ENCODE assay signal across 9 mouse cellular contexts in genomic region chrX:139416701-139417100, GRCm38 (mm10).
DNase-seq lines count a peak whose midpoint lies in the region; ATAC-seq and TF ChIP-seq lines count a peak whose summit lies in the region.
"Had no signal": no experiment of that assay in that cellular context is flagged by ENCODE, and none has a peak within 500 bp of the region (broad histone marks: within the 10 kb centered on the region; RNA-seq: fewer than 3 reads in every experiment).

No protein-coding gene starts in this region.

- 0 out of 2 replicates have a peak, but pooled peaks have one; percentile 10 for TF ChIP-seq CTCF in cerebellum, adult 2 months (IDR thresholded peaks at IDR 0.05; ENCODE audit: borderline replicate concordance, insufficient read depth, low read depth, low read length)
- TF ChIP-seq CTCF in left cerebral cortex, adult 2 months (IDR thresholded peaks at IDR 0.05) = peak; percentile 67

- H3K9ac ChIP-seq in hindbrain, embryonic 11.5 days (ENCODE audit: low read depth, low read length) = no peak overlapping the region
- no peak overlapping the region for H3K9ac ChIP-seq in hindbrain, embryonic 13.5 days
- H3K9ac ChIP-seq: limb, embryonic 13.5 days had no signal

- no peaks in the 10 kb centered on the region for H3K27me3 ChIP-seq in hindbrain, embryonic 11.5 days (ENCODE audit: control insufficient read depth, insufficient read depth, low read length)
- no peaks in the 10 kb centered on the region for H3K27me3 ChIP-seq in hindbrain, embryonic 13.5 days
- H3K27me3 ChIP-seq in cerebellum, adult 2 months (ENCODE audit: control insufficient read depth, insufficient read depth, low read length) = no peaks in the 10 kb centered on the region

- 79% methylated on average over 6 of the region's 6 CpGs for WGBS in hindbrain, embryonic 11.5 days
- WGBS in hindbrain, embryonic 13.5 days = 70% methylated on average over 6 of the region's 6 CpGs
- WGBS in cerebellum, adult 2 months = 52% methylated on average over 6 of the region's 6 CpGs

- no peaks in the 10 kb centered on the region for H3K4me1 ChIP-seq in hindbrain, embryonic 11.5 days (replicated peaks; ENCODE audit: control insufficient read depth, insufficient read depth, low read length)
- H3K4me1 ChIP-seq in hindbrain, embryonic 13.5 days (replicated peaks) = no peaks in the 10 kb centered on the region
- no peaks in the 10 kb centered on the region for H3K4me1 ChIP-seq in cerebellum, adult 2 months (ENCODE audit: control insufficient read depth, insufficient read depth, low read length)
- H3K4me1 ChIP-seq: limb, embryonic 13.5 days had no signal

- ATAC-seq in hindbrain, embryonic 11.5 days (ENCODE audit: low FRiP score) = no peak
- ATAC-seq in hindbrain, embryonic 13.5 days (ENCODE audit: low FRiP score) = no peak

- no peak overlapping the region for H3K4me3 ChIP-seq in hindbrain, embryonic 11.5 days (ENCODE audit: low read depth, low read length)
- H3K4me3 ChIP-seq in hindbrain, embryonic 13.5 days = no peak overlapping the region
- H3K4me3 ChIP-seq in cerebellum, adult 2 months (replicated peaks; ENCODE audit: insufficient read depth, low read depth, low read length) = no peak overlapping the region
- no peak overlapping the region for H3K4me3 ChIP-seq in left cerebral cortex, adult 2 months
- H3K4me3 ChIP-seq: limb, embryonic 13.5 days had no signal

- no peak for TF ChIP-seq POLR2A in cerebellum, adult 2 months (IDR thresholded peaks at IDR 0.05; ENCODE audit: borderline replicate concordance, insufficient read depth, low read length)

- no peaks in the 10 kb centered on the region for H3K9me3 ChIP-seq in hindbrain, embryonic 11.5 days (ENCODE audit: control insufficient read depth, low read length)
- H3K9me3 ChIP-seq in hindbrain, embryonic 13.5 days = no peaks in the 10 kb centered on the region
- H3K9me3 ChIP-seq: limb, embryonic 13.5 days had no signal

- H3K4me2 ChIP-seq in hindbrain, embryonic 11.5 days (replicated peaks; ENCODE audit: low read depth, low read length) = no peak overlapping the region
- H3K4me2 ChIP-seq in hindbrain, embryonic 13.5 days = no peak overlapping the region
- H3K4me2 ChIP-seq: limb, embryonic 13.5 days had no signal

- H3K36me3 ChIP-seq in hindbrain, embryonic 11.5 days (ENCODE audit: control insufficient read depth, insufficient read depth, low read length) = no peaks in the 10 kb centered on the region
- no peaks in the 10 kb centered on the region for H3K36me3 ChIP-seq in hindbrain, embryonic 13.5 days
- H3K36me3 ChIP-seq: limb, embryonic 13.5 days had no signal

- no peak overlapping the region for H3K27ac ChIP-seq in hindbrain, embryonic 11.5 days (ENCODE audit: low read depth, low read length)
- H3K27ac ChIP-seq in hindbrain, embryonic 13.5 days = no peak overlapping the region
- no peak overlapping the region for H3K27ac ChIP-seq in cerebellum, adult 2 months (ENCODE audit: insufficient read depth, low read length)
- no peak overlapping the region for H3K27ac ChIP-seq in left cerebral cortex, adult 2 months
- H3K27ac ChIP-seq: limb, embryonic 13.5 days had no signal

- intact Hi-C loops in heart, postnatal 10 days (cut with DNase I) = loop anchor here (1.0 to 10.0 kb wide), 3 partner anchors 250 to 418 kb away; no protein-coding TSS in a partner anchor
- intact Hi-C loops in left cerebral cortex, adult 2 months (cut with DNase I) = loop anchor here (5.0 kb wide), 1 partner anchor 251 kb away; no protein-coding TSS in a partner anchor

- peak; percentile 60 for DNase-seq in hindbrain, embryonic 11.5 days (ENCODE audit: low spot score)
- DNase-seq in MEL-GATA-1-ER (ENCODE audit: extremely low read depth, low read depth) = peak; percentile 59
- DNase-seq in cerebellum, adult 2 months = peak; percentile 30 to 55
- DNase-seq in heart, postnatal 10 days = peak; percentile 52 to 72
- DNase-seq in left cerebral cortex, adult 2 months (ENCODE audit: extremely low spot score in 1 of 2, low spot score in 2 of 2) = peak; percentile 32 to 58
- peak; percentile 3 to 16 for DNase-seq in natural killer cell, adult 2 months (ENCODE audit: low spot score in 2 of 2)
- DNase-seq in thymus, postnatal 36 days = peak; percentile 12 to 25

Comparison
In these comparisons a context has a peak if more than half of its experiments do, and no peak if none do; other contexts are left out.
1. DNase-seq: peak in every context shown above with its lines; median percentile 62 in heart, postnatal 10 days; 60 in hindbrain, embryonic 11.5 days; 59 in MEL-GATA-1-ER; 45 in left cerebral cortex, adult 2 months; 42 in cerebellum, adult 2 months; 18 in thymus, postnatal 36 days; 10 in natural killer cell, adult 2 months.